Mouse (Mus musculus): ENCODE measurements around the gene Palmd. TPM values are rescaled to one million over a fixed set of nuclear protein-coding genes. Genes with fewer than 3 reads are reported as not detected.
A peak's percentile ranks its signal among the peaks of the same experiment; 100 is the strongest.

Palmd gene
- total RNA-seq, 1 experiment from 2014 or later, result 56.5 TPM

DNA sequence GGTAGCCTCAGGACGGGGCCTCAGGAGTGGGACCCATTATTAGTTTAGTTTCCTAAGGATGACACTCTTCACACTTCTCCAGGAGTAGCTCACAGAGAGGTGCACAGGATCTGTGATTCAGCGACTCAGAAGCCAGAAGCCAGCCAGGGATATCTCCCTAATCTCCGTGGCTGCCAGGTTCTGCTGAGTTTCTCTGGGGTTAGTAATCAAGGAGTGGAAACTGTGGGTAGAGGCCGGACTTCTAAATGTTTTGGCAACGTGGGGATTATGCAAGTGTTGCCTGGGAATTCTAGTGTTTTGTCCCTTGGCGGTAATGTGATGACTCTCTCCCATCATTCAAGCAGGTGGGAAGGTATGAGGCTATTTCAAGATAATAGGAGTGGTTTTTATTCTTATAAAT lies 13.7 kb downstream of the Palmd start:
- no peak for DNase-seq

DNA sequence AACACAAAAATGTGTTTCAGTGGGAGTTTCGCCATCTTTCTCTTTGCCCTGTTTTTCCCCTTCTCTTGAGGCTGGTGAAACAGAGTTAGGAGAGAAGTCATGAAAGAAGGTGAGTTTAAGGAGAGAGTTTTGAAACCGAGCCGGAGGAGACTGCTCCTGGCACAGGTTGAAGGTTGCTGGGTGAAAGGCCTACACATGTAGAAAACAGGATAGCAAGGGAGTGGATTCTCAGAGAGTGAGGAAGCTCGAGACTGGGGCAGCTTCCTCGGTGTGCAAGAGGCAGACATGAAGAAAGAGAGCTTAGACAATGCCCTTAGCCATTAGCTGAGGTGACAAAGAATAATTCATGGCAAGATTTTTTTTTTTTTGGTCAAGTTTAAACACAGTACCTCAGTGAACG lies 15.4 kb downstream of the Palmd start:
- no peak for DNase-seq

DNA sequence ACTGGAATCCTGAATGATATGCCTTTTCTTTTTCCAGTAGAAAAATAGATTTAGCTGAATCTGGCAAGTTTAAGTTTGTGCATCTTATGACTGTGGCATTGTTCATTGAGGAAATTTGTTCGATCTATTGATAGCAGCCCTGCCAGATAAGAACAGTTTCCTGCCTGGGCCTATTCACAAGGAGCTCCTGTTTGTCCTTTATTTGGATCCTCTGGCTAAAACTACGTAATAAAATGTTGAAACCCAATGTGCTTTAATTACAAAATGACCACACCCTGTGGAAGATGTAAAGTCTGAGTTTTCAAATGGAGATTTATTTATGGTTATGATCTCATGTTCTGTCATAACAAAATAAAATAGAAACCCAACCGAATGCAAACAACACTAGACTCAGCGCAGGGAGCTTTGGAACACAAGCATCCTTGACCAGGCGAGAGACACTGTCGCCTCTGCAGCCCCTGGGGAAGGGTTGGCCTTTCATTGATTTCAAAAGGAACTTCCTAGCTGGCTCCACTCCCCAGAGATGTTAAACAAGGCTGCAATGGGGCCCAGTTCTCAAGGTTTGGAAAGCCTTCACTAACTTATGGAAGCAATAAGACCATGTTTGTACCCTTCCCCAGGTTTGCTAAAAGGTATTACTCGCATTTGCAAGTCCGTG lies 16.4 kb downstream of the Palmd start:
- DNase-seq, result peak; percentile 6

DNA sequence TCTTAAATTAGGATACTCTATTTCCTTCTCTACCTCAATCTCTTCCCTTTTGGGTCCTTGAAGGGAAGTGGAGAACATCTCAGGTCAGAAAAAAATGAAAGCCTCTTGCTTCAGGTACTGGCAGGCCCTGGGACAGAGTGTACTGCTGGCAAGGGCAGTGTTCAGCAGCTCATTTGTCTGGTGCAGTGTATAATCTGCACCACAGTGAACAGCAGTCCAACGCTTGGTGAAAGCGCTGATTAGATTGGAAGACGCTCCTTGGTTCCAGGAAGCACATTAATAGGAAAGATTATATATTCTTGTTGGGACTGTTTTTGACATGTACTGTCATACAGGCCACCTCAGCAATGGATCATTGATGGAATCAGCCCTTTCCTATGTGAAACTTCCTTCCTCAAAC lies 17.3 kb downstream of the Palmd start:
- DNase-seq, result no peak

DNA sequence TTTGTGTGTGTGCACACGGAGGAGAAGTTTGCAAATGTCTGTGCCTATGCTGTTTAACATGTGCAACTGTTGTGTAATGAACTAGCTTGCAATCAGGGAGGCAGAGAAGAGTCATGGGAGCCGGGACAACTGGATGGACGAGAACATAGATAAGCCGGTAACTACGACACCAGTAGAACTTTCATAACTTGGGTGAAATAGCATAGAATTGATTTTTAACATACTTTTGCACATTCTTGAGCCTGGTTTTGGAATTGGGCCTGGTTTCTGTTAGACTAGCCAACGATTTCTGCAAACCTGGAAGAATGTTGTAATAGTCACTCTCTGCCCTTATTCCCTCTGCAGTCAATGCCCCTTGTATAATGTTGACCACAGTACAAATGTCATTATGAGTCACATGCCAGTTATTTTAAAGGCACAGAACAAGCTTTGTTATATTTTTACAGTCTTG lies 18.1 kb downstream of the Palmd start:
- DNase-seq, result peak; percentile 4

DNA sequence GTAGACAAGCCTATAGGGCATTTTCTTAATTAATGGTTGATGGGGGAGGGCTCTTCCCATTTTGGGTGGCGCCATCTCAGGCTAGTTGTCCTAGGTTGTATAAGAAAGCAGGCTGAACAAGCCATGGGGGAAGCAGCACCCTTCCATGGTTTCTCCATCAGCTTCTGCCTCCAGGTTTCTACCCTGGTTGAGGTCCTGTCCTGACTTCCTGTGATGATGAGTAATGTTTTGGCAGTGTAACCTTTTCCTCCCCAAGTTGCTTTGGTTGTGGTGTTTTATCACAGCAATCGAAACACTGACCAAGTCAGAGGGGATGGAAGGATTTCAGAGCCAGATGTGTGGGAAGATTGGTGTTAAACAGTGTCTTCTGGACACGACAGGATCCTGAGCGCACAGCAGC lies 22.3 kb downstream of the Palmd start:
- no peak for DNase-seq

DNA sequence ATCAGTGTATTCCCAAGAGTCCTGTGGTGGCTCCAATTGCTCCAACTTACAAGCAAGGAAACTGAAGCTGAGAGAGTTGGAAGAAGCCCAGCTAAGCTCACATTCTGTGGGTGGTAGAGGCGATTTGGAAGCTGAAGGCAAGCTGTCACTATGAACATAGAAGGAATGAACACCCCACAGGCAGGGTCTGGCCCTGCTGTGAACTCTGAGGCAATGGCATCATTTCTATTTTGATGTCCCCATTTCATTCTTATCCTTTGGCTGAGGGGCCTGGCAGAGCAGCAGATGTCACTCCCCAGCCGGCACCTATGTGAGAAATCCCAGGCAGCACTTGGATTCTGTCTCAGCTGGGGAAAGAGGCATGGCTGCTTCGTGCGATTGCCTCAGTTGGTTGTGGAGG lies 25.4 kb downstream of the Palmd start:
- DNase-seq, result no peak

DNA sequence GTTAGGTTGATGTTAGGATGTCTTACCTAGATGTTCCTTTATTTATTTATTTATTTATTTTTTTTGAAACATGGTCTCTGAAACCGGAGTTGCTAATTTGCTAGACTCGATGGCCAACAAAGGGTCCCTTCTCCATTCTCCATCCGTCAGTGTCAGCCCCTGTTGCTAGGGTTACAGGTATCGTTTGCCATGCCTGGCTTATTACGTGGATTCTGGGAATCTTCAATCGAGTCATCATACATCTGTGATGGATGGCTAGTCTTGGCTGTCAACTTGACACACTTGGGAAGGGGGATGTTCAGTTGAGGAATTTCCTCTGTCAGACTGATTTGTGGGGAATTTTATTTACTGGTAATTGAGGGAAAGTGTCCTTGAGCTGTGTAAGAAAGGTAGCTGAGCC lies 26.0 kb downstream of the Palmd start:
- no peak for DNase-seq

DNA sequence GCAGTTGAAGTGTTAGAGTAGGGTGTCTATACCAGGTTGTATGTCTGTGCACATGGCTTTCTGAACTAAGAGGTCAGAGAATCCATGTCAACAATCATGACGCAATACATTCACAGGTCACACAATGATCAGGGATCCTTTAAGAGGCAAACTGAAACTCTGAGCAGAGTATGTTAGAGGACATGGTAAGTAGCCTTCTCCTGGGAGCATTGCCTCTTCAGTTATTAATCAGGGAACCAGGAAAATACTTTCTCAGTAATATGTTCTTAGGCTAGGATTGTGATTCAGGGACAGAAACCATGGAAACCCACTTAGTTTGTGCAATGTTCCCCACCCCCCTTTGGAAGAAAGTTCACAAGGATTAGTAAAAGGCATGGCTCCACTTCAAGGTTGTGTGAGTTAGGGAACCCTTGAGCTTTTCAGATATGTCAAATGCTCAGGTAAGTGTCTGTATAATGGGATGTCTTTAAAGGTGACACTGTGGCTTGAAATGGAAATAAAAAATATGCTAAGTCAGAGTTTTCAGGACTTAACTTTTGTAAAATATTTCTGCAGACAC lies 27.1 kb downstream of the Palmd start:
- no peak for DNase-seq

DNA sequence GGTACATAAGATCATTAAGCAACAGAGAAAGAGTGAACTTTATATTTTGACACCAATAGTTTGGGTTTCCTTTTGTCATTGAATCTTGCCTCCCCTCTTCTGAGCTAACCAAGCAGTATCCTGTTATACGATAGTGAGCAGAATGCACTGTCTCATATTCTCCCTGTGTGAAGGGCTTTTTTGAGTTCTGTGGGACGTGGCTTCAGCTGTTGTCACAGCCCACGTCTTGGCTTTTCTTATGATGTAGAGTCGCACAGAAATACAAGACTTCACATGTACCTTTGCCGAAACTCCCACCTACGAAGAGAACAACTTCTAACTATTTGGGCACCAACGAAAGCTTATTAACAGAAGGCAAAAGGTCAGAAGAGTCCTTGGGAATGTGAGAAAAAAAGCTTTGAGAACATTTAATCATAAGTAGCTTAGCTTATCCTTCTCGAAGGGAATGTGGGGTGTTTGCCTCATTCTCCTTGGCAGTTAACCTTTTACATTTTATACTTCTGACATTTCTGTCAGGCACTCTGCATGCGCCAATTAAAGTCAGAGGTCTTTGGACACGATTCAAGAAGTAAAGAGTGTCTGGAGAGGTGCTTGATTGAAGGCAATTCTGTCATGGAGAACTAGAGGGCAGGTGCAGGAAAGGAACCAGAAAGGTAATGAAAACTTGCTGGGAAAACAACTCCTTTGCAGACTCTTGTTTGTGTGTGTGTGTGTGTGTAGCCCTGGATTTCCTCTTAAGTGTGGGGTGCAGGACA lies 27.8 kb downstream of the Palmd start:
- no peak for DNase-seq

DNA sequence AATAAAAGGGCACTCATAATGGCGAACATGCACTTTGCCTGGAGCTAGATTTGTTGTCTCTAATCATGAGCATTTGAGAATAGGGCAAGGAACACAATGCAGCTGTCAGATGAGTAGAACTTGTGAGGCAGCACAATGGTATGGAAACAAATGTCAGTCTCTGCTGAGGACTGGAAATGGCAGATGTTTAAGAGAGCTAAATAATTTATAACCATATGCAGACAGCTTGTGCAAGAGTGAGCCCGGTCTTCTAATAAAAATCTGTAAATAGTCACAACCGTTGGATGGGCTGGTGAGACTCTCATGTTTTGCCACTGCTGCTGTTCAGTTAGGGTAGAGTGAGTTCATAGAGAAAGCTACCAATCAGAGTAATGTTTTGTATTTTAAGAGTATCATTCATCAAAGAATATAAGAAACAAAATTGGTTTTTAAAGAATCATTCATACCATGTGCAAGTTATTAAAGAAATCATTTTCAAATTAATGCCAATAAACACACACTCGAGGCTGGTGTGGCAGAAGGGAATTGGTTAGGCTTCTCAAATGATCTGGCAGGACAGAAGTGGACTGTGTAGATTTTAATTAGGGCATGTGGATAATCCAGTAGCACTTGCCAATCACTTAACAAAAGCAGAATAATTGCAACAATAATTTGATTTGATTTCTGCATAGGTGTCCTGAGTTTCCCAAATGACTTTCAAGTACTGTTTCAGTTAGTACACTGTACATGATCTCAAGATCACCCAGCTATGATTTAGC lies 31.7 kb downstream of the Palmd start:
- DNase-seq, result no peak

DNA sequence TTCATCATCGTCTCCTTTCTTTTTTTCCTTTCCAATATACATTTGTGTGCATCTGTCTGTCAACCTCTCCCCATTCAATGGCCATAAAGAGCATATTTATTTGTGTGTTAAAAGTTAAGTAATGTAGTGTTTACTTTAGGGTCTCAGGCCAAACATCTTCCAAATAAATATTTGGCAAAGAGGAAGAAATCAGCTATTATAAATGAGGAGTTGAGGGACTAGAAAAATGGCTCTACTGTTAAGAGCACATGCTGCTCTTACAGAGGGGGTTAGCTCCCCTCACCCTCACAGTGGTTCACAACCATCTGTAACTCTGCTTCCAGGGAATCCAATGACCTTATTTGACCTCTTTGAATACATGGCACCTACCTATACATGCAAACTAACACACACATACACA lies 35.6 kb downstream of the Palmd start:
- DNase-seq, result no peak

DNA sequence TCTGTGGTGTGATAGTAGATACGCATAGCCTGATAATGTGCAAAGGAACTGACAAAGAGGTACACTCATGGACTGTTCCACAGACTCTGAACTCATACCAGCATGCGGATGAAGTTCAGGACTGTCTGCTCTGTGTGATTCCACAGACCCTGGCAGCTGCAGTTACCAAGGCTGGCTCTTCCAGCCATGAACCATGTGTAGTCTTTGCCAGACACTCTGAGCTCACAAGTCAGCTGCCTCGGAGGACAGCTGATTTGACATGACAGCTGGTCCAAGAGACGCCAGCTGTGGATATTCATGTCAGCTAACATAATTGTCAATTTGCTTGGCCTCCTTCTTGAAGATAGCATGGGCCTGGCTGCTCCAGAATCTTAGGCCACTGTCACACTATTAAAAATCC lies 39.8 kb downstream of the Palmd start:
- DNase-seq, result no peak

DNA sequence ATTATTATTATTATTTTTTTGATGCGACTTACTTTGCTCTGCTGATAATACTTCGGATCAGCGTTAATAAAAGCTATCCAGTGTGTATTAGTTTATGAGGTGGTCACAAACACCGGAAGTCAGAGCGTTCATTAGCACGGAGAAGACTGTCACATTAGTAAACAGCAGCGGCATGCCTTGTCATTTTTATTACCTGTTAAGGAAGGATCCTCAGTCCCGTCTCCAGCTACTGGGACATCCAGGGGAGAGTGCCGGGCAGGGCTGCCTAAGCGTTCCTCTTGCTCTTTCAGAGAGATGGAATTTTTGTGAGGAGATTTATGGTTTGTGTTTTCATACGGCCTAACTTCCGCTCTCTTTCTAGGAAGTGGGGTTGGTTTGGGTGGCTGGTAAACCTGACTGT lies 45.7 kb downstream of the Palmd start:
- no peak for DNase-seq

DNA sequence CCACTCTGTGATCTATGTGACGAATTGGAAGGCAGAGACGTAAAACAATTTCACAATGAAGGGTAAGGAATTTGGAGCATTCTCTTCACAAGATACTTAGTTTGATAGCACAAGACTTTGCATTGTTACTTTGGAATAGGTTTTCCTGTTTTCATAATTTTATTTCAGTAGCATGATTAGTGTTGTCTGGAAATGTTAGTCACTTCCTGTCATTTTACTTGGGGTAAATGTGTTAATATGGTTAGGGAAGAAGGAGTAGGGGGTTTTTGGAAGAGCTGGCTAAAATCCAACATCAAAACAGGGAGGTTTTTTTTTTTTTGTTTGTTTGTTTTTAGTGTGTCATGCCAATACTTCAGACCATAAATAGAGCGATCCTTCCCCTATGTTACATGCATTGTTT lies 47.3 kb downstream of the Palmd start:
- no peak for DNase-seq

DNA sequence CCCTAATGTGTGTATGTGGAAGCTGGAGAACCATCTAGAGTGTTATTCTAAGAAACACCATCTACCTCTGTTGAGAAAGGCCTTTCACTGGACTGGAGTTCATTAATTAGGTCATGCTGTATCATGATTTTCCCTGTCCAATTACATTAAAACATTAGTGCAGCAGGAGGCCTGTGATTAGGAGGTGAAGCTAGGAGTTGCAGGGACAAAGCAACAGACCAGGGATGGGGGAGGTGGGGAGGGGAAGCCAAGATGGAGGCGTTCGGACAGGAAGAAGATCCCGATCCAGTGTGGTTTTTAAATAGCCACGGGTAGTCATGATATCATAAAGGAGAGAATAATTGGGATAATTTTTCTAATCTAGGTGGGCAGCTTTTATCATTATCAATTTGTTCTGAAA lies 51.8 kb downstream of the Palmd start:
- DNase-seq, result no peak

DNA sequence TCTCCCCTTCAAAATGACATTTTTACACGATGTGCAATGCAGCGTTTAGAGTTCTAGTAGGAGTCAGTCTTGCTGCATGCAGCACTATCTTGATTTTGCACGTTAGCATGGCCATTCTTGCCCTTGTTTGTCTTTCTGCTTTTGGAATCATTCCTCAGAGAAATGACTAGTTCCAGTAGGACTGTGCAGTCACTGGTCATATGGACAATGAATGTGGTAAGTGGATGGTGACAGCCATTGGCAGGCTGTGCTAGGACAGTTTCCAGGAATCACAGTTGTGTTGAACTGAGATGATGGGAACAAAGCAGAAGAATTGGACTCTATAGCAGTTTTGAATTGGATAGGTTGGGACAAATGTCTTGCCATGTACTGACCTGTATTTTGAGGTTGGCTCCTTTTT lies 53.9 kb downstream of the Palmd start:
- no peak for DNase-seq

DNA sequence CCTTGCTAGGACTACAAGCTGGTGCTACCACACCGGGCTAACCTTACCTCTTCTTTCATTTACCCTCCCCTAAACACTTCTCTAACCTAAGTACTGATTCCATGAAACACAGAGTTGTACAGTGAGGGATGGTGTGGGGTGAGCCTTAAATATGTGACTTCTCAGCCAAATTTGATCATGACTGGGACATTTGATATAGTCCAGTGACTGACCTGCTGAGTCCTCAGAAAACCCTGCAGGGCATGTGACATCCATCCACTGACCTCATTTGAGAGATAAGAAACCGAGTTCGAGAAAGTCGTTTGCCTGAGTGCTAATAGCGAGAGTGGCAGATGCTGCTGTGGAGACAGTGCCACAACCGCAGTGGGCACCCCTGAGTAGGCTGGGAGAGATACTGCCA lies 54.4 kb downstream of the Palmd start:
- DNase-seq, result no peak

DNA sequence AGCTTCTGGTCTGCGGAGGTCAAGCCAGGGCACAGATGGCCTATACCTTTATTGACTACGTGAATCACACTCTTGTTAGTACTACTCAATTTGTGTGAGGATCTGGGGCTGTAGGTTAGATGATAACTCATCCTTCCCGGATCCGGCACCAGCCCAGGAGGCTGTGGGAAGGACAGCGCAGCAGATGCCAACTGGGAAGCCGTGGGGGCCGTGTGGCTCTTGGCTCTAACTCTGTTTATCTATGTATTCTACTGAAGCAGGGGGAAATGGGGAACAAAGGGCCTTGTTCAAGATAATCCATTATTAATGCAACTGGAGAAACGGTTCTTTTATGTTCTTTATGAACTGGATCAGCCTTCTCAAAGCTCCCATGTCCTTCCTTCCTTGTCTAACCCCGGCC lies 62.2 kb downstream of the Palmd start:
- no peak for DNase-seq

DNA sequence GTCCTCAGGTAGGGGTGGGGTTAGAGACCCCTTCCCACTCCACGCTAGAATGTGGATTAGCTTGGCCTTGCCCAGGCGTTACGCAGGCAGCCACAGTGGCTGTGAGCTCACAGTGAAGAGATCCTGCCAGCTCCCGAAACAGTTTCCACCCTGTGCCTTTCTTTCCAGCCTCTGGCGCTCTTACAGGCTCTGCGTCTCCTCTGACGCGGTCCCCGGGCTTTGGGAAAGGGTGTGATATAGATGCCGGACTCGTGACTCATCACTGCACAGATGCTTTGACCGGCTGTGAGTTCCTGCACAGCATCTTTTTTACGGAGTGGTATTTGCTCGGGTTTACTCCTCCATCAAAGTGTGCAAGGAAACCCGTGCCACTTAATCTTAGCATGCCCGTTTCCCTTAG lies 62.9 kb downstream of the Palmd start:
- DNase-seq, result no peak

DNA sequence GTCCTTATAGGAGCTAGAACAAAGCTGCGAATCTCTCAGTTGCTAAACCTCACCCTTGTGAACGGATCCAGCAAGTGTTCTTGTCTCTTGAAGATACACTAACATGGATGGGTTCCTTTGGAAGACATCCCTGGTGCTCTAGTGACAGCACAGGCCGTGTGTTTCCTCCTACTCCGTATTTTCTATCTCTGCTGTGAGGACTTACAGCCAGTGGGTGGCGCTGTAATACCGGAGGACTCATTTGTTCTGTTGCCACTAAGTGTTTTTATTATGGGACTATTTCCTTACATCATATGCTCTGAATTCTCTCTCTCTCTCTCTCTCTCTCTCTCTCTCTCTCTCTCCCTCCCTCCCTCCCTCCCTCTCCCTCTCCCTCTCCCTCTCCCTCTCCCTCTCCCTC lies 64.6 kb downstream of the Palmd start:
- DNase-seq, result peak; percentile 76

DNA sequence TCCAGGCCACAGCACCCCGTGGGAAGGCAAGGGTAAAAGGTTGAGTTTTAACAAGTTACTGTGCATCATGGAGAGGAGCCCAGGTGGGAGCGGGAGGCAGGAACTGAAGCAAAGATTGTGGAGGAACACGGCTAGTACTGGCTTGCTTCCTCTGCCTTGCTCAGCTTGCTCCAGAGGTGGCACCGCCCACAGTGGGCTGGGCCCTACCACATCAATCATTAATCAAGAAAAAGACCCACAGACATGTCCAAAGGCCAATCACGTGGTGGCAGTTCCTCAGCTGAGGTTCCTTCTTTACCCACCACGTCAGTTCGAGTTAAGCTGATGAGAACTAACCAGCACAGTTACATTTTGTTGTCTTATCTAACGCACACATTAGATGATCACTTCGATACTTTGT lies 75.9 kb downstream of the Palmd start:
- no peak for DNase-seq

DNA sequence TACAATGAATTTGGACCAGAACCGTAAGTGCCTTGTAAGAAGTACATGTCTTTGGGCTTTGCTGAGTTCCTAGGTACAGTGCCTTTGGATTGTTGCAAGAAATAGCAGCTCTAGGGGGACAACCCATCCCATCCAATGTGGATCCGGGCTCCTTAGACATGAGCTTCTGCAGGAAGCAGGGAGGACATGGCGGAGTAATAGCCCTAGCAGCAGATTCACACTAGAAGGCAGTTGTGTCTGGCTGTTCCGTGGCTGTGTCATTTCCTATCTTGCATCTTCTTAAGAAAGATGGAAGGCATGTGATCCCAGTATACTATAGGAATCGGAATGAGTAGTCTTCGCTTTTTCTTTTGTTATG lies 76.6 kb downstream of the Palmd start:
- no peak for DNase-seq

All from adrenal gland, postnatal 25 days (tissue).